Mouse (Mus musculus) brain, embryonic 14.5 days (tissue): ENCODE data around the gene Prkca.

Source experiments
- CTCF ChIP-seq: fragments of 200-500 bp; IDR thresholded peaks from 2 replicates; pipeline ENCODE4 v1.5.1; 2012; ENCODE audit warnings: inconsistent platforms, mild to moderate bottlenecking, moderate library complexity, borderline replicate concordance; ENCODE audit not compliant: insufficient read depth, insufficient read length; ENCODE audit errors: extremely low read depth
- POLR2A ChIP-seq: fragments of 200-500 bp; IDR thresholded peaks from 2 replicates; pipeline ENCODE4 v1.6.1; 2012; ENCODE audit warnings: mild to moderate bottlenecking, inconsistent platforms, borderline replicate concordance; ENCODE audit not compliant: poor library complexity, insufficient read depth, insufficient read length, severe bottlenecking; ENCODE audit errors: extremely low read depth

DNA sequence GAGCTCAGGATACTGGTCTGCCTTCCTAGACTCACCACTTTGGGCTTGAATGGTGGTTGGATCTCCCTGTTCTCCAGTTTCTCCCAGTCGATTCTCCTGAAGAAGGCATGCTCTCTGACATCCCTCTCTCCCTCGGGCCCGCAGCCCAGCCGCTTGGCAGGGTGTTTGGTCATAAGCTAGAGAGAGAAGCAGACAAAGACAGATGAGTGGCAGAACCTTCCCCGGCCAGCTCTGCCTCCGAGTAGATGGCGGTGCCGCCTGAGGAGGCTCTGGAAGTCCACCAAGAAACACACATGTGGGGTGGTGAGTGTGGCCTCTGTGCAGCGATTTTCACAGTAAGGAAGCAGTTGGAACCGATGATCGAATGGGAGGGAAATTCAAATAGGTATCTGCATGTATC, 392.3 kb downstream of the Prkca start:
- no peak for TF ChIP-seq CTCF
- no peak for TF ChIP-seq POLR2A
